Mouse (Mus musculus): ENCODE results near the gene Nrgn.
A peak's percentile ranks its signal among the peaks of the same experiment; 100 is the strongest.

DNA sequence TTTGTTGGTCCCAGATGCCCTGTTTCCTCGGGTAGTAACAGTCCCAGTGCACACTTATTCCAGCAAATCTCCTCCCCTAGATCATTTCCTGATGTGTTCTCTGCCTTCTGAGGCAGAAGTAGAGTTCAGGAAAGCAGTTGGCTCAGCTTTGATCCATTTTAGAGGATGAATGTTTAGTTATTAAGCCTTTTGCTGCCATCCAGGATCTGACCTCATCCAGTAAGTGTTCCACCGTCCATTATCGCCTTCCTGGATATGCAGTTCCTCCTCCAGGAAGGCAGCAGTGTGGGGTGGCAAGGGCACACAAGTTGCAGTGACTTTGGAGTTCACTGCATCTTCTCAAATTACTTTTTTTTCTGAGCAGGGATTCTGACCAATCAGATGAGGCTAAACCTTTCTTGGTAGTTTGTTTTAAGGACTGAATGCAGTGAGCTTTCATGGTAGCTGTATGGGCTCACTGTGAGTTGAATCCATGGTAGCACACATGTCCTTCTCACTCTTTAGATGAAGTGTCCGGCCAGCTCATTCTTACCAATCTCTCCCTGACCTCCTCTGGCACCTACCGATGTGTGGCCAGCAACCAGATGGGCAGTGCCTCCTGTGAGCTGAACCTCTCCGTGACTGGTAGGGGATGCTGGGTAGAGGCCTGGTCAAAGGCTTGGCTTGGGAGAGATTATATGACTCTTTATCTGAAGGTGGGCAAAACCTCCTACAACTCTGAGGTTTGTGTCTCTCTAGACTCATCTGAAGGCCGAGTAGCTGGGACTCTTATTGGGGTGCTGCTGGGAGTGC lies 10.7 kb downstream of the Nrgn start:
- TF ChIP-seq CTCF (IDR thresholded peaks at IDR 0.05) (no peak), EP300 (IDR thresholded peaks at IDR 0.05) (peak; percentile 75)
